Mouse (Mus musculus) MEL (cell line): ENCODE data around the gene Ncoa3. TPM values are rescaled to one million over a fixed set of nuclear protein-coding genes. Genes with fewer than 3 reads are reported as not detected.

Experiments used
- DNase-seq: peaks from one replicate; pipeline ENCODE4 v3.0.0; 2011; ENCODE audit warnings: low read depth, low spot score
- H3K27ac ChIP-seq: 2 replicates; pipeline ENCODE4 v1.5.1; 2012; ENCODE audit warnings: low read depth, mild to moderate bottlenecking, control low read depth, low read length, moderate library complexity; ENCODE audit not compliant: control insufficient read depth
- H3K27me3 ChIP-seq, 2 experiments: fragments of 150-350 bp in 1 of 2; sonication (generic) in 1 of 2; 2 replicates each; pipeline ENCODE4 v1.6.1; 2012; ENCODE audit warnings: low read length in 2 of 2, mild to moderate bottlenecking in 2 of 2, improper control_type of control experiment in 1 of 2, moderate library complexity in 1 of 2; ENCODE audit not compliant: insufficient read depth in 2 of 2, control insufficient read depth in 1 of 2
- H3K36me3 ChIP-seq, 2 experiments: 2 replicates each; pipeline ENCODE4 v1.6.1; 2012 to 2014; ENCODE audit warnings: low read length in 2 of 2, improper control_type of control experiment in 1 of 2, inconsistent platforms in 1 of 2, mild to moderate bottlenecking in 1 of 2; ENCODE audit not compliant: insufficient read depth in 2 of 2, control insufficient read depth in 1 of 2
- H3K4me1 ChIP-seq, 2 experiments: fragments of 150-350 bp in 1 of 2; sonication (generic) in 1 of 2; 2 replicates each; pipeline ENCODE4 v1.6.1; 2012; ENCODE audit warnings: low read length in 2 of 2, improper control_type of control experiment in 1 of 2, mild to moderate bottlenecking in 1 of 2; ENCODE audit not compliant: insufficient read depth in 2 of 2, control insufficient read depth in 1 of 2
- H3K4me3 ChIP-seq, 2 experiments: fragments of 150-350 bp in 1 of 2; sonication (generic) in 1 of 2; 2 replicates each; pipeline ENCODE4 v1.5.1; 2012; ENCODE audit warnings: low read depth in 2 of 2, low read length in 2 of 2, mild to moderate bottlenecking in 2 of 2, moderate library complexity in 2 of 2, control low read depth in 1 of 2, improper control_type of control experiment in 1 of 2; ENCODE audit not compliant: control insufficient read depth in 1 of 2, insufficient read depth in 1 of 2
- H3K79me2 ChIP-seq: 2 replicates; pipeline ENCODE4 v1.6.1; 2012; ENCODE audit warnings: mild to moderate bottlenecking, low read length, moderate library complexity; ENCODE audit not compliant: control insufficient read depth, poor library complexity, insufficient read depth
- H3K9ac ChIP-seq: 2 replicates; pipeline ENCODE4 v1.6.1; 2012; ENCODE audit warnings: low read depth, mild to moderate bottlenecking, control low read depth, low read length, moderate library complexity; ENCODE audit not compliant: control insufficient read depth, poor library complexity, severe bottlenecking
- H3K9me3 ChIP-seq: fragments of 150-350 bp; sonication (generic); replicated peaks from 2 replicates; pipeline ENCODE4 v1.6.1; 2012; ENCODE audit warnings: mild to moderate bottlenecking, low read length, improper control_type of control experiment, moderate library complexity; ENCODE audit not compliant: insufficient read depth
- BHLHE40 ChIP-seq: IDR thresholded peaks from 2 replicates; pipeline ENCODE4 v1.6.1; 2012; ENCODE audit warnings: low read depth, mild to moderate bottlenecking, inconsistent platforms, low read length, improper control_type of control experiment, borderline replicate concordance
- CHD1 ChIP-seq: IDR thresholded peaks from 2 replicates; pipeline ENCODE4 v1.6.1; 2012; ENCODE audit warnings: low read depth, mild to moderate bottlenecking, inconsistent platforms, low read length, improper control_type of control experiment
- CTCF ChIP-seq, 3 experiments: IDR thresholded peaks in 2 of 3; conservative IDR thresholded peaks in 1 of 3; 2 replicates each; pipeline ENCODE4 v1.5.1; 2011 to 2012; ENCODE audit warnings: low read length in 3 of 3, low read depth in 2 of 3, mild to moderate bottlenecking in 2 of 3, improper control_type of control experiment in 1 of 3, inconsistent platforms in 1 of 3, mixed read lengths in 1 of 3, moderate library complexity in 1 of 3; ENCODE audit not compliant: control insufficient read depth in 1 of 3, insufficient read depth in 1 of 3, poor library complexity in 1 of 3, severe bottlenecking in 1 of 3
- ELF1 ChIP-seq: IDR thresholded peaks from 2 replicates; pipeline ENCODE4 v1.6.1; 2014; ENCODE audit warnings: low read depth, mild to moderate bottlenecking, inconsistent platforms, low read length, improper control_type of control experiment, moderate library complexity
- ETS1 ChIP-seq: IDR thresholded peaks from 2 replicates; pipeline ENCODE4 v1.6.1; 2012; ENCODE audit warnings: low read depth, mild to moderate bottlenecking, inconsistent platforms, low read length, improper control_type of control experiment, moderate library complexity
- MAFK ChIP-seq: IDR thresholded peaks from 2 replicates; pipeline ENCODE4 v1.6.1; 2011; ENCODE audit warnings: low read depth, mild to moderate bottlenecking, low read length, improper control_type of control experiment, borderline replicate concordance
- MAX ChIP-seq: IDR thresholded peaks from 2 replicates; pipeline ENCODE4 v1.6.1; 2011; ENCODE audit warnings: low read length, improper control_type of control experiment
- MEF2A ChIP-seq: IDR thresholded peaks from 2 replicates; pipeline ENCODE4 v1.6.1; 2014; ENCODE audit warnings: low read depth, mild to moderate bottlenecking, inconsistent platforms, low read length, improper control_type of control experiment; ENCODE audit not compliant: poor library complexity, insufficient replicate concordance, severe bottlenecking; ENCODE audit errors: extremely low read depth
- RAD21 ChIP-seq: IDR thresholded peaks from 2 replicates; pipeline ENCODE4 v1.6.1; 2011; ENCODE audit warnings: mild to moderate bottlenecking, low read depth, low read length, improper control_type of control experiment
- SMC3 ChIP-seq: IDR thresholded peaks from 2 replicates; pipeline ENCODE4 v1.6.1; 2011; ENCODE audit warnings: low read depth, low read length, improper control_type of control experiment
- TAL1 ChIP-seq: IDR thresholded peaks from 2 replicates; pipeline ENCODE4 v1.6.1; 2012; ENCODE audit warnings: mild to moderate bottlenecking, inconsistent platforms, low read length, moderate library complexity, mixed read lengths
- TCF12 ChIP-seq: IDR thresholded peaks from 2 replicates; pipeline ENCODE4 v1.6.1; 2014; ENCODE audit warnings: low read depth, mild to moderate bottlenecking, inconsistent platforms, low read length, improper control_type of control experiment, moderate library complexity
- UBTF ChIP-seq: IDR thresholded peaks from 2 replicates; pipeline ENCODE4 v1.6.1; 2012; ENCODE audit warnings: low read depth, mild to moderate bottlenecking, inconsistent platforms, low read length, improper control_type of control experiment, moderate library complexity, borderline replicate concordance; ENCODE audit not compliant: insufficient read depth
- USF2 ChIP-seq, 2 experiments: IDR thresholded peaks; 2 replicates each; pipeline ENCODE4 v1.6.1; 2011 to 2012; ENCODE audit warnings: improper control_type of control experiment in 2 of 2, low read length in 2 of 2, borderline replicate concordance in 1 of 2, inconsistent platforms in 1 of 2, low read depth in 1 of 2, mild to moderate bottlenecking in 1 of 2; ENCODE audit not compliant: insufficient read depth in 1 of 2
- ZNF384 ChIP-seq: IDR thresholded peaks from 2 replicates; pipeline ENCODE4 v1.6.1; 2012; ENCODE audit warnings: low read depth, mild to moderate bottlenecking, inconsistent platforms, low read length, improper control_type of control experiment
- polyA plus RNA-seq, 2 experiments: library from polyadenylated mRNA; stranded (reverse) in 1 of 2; unstranded in 1 of 2; fragments of >175 nt in 1 of 2; fragments of >200 nt in 1 of 2; gene quantifications; 2 replicates each; pipeline versions ENCODE4 v1.2.1 to v1.2.4; 2012; ENCODE audit warnings: low replicate concordance in 2 of 2, low read depth in 1 of 2; ENCODE audit not compliant: insufficient read length in 2 of 2, insufficient read depth in 1 of 2, missing spikeins in 1 of 2
- total RNA-seq: library from RNA; depleted of rRNA; stranded (reverse); fragments of 300-350 nt; gene quantifications from 2 replicates; pipeline ENCODE4 v1.2.3, GENCODE M21; 2012

Gene Ncoa3
- total and polyA plus RNA-seq, 3 experiments: 5.7 to 19.8 (median 10.3) TPM

GRCm38 (mm10) chr2:165976874-165977273 lies 15.6 kb upstream of the Ncoa3 start (continued):
- no peak for TF ChIP-seq UBTF

- no peaks in the 10 kb centered on the region for H3K27me3 ChIP-seq
- TF ChIP-seq TCF12 (no peak), SMC3 (peak; percentile 25; the same call in 1 of the 2 replicates), MEF2A (no peak), RAD21 (no peak; the same call in 1 of the 2 replicates), TAL1 (no peak), ELF1 (no peak), MAFK (no peak), MAX (no peak), ETS1 (no peak), BHLHE40 (no peak), CHD1 (no peak), CTCF (IDR thresholded peaks at IDR 0.05 in 2 of 3, conservative IDR thresholded peaks at IDR 0.05 in 1 of 3; ENCODE audit: control insufficient read depth in 1 of 3, insufficient read depth in 1 of 3, low read depth in 2 of 3, low read length in 3 of 3, poor library complexity in 1 of 3, severe bottlenecking in 1 of 3) (peak; percentile 31 to 44 (median 38); a peak in 5 of 6 replicates), USF2 (IDR thresholded peaks at IDR 0.05; ENCODE audit: borderline replicate concordance in 1 of 2, insufficient read depth in 1 of 2, low read depth in 1 of 2, low read length in 2 of 2) (no peak)
- H3K9me3 ChIP-seq: no peaks in the 10 kb centered on the region
- H3K79me2 ChIP-seq: no peaks in the 10 kb centered on the region
- H3K27ac ChIP-seq: no peak overlapping the region
- DNase-seq: peak; percentile 49
- H3K9ac ChIP-seq: no peak overlapping the region
- peaks cover 12 to 29% of the 10 kb centered on the region in 2 experiments for H3K4me1 ChIP-seq
- peaks cover 0 to 24% of the 10 kb centered on the region in 2 experiments; a peak in 2 of 4 replicates for H3K36me3 ChIP-seq
- H3K4me3 ChIP-seq: no peak overlapping the region
These were observed 14.3 kb upstream of the Ncoa3 start for GRCm38 (mm10) chr2:165978119-165978518.

DNA sequence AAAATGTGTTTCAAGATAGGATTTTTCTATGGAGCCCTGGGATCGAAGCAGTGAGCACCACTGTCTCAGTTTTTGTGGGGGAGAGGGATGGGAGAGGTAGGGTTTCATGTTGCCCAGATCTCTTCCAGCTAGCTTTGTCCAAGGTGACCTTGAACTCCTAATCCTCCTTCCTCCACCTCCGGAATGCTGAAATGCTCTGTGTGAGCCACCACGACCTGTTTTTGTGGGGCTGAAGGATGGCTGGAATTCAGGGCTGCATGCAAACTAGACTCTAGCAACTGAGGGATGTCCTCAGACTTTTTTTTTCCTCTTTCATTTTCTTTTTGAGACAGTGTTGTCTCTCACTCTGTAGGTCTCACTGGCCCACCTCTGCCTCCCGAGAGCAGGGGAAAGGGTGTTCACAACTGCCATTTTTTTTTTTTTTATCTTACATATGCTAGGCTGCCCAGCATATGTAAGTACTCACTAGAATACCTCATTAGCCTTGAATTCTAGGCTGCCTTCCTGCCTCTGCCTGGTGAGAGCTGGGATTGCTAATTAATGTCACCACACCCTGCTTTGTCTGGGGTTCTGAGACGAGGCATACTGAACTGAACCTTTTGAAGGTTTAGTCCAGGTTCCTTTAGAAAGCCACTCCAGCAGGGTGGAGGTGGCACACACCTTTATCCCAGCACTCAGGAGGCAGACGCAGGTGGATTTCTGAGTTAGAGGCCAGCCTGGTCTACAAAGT lies 11.0 kb upstream of the Ncoa3 start:
- peaks cover 11 to 16% of the 10 kb centered on the region in 2 experiments for H3K4me1 ChIP-seq
- H3K4me3 ChIP-seq: no peak overlapping the region
- H3K9me3 ChIP-seq: no peaks in the 10 kb centered on the region
- no peak overlapping the region for H3K9ac ChIP-seq
- TF ChIP-seq UBTF: no peak
- peak; percentile 42; the same call in 1 of the 2 replicates for TF ChIP-seq ZNF384
- DNase-seq: no peak
- H3K36me3 ChIP-seq: peaks cover 0 to 18% of the 10 kb centered on the region in 2 experiments; a peak in 2 of 4 replicates
- H3K79me2 ChIP-seq: no peaks in the 10 kb centered on the region
- H3K27ac ChIP-seq: no peak overlapping the region
- H3K27me3 ChIP-seq: no peaks in the 10 kb centered on the region
